Mouse (Mus musculus) c-Kit-negative CD71-positive TER-119-positive erythroid progenitor cells, embryonic 14.5 days (primary cell): ENCODE measurements around the gene Ppp1r3g.
A peak's percentile ranks its signal among the peaks of the same experiment; 100 is the strongest.

Source experiments
- DNase-seq: peaks from one replicate; pipeline ENCODE4 v3.0.0-alpha.2; 2013; ENCODE audit warnings: low read depth, low spot score

Ppp1r3g gene

DNA sequence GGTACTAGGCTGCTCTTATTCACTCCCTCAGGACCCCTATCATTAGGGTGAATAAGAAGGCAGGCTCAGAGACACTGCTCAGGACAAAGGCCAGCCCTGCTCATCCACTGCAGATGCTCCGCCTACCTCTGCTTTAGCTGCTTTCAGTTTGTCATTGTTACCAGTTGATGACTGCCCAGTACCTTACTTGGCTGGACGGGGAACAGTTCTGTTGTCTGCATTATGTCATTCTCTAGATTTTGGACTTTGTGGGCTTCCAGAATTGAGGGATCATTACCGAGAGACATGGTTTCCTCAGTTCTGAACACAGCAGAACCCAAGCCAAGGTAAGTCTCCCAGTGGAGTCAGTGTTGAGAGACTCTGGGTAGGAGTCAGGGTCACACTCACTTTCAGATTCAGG is 36.6 kb downstream of the Ppp1r3g start:
- no peak for DNase-seq

GRCm38 (mm10) chr13:35995696-35996426 is 37.2 kb downstream of the Ppp1r3g start:
- DNase-seq = no peak

GRCm38 (mm10) chr13:35997606-35998005 is 39.0 kb downstream of the Ppp1r3g start:
- no peak for DNase-seq

GRCm38 (mm10) chr13:36000798-36001197 is 42.2 kb downstream of the Ppp1r3g start:
- DNase-seq = no peak

DNA sequence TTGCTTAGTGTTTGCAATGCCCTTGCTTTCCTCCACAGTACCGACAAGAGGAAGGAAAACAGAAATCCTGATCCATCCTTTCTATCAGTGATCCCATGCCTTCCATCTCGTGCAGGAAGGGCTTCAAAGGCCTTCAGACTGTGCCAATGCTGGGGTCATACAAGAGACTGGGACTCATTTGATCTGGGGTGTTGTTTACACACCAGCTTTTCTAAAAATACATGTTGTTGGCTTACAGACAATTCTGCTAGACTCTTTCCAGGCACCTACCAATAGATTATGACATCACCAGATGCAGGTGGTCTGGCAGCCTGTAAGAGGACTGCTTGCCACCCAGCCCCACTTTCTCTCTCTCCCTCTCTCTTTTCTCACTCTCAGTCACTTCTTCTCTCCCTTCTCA is 51.3 kb downstream of the Ppp1r3g start:
- DNase-seq = no peak

- no peak for DNase-seq
Observed at GRCm38 (mm10) chr13:36015636-36016035, 57.0 kb downstream of the Ppp1r3g start.

DNA sequence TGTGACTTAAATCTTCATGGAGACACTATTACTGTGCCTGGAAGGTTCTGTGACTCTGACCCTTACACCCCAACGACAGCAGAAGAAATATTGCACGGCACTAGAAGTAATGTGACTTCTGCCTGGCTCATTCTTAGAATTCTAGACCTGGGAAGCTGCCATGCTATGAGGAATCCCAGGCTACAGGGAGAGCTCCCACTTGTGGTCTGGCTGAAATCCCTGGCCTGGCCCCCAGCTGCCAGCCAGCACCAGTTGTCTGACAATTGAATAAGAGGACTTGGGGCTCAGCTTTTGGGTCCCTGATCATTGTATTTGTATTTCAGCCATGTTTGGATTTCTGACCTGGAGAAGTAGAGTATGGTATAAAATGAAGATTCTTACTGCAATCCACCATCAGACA is 59.4 kb downstream of the Ppp1r3g start:
- DNase-seq = no peak

DNA sequence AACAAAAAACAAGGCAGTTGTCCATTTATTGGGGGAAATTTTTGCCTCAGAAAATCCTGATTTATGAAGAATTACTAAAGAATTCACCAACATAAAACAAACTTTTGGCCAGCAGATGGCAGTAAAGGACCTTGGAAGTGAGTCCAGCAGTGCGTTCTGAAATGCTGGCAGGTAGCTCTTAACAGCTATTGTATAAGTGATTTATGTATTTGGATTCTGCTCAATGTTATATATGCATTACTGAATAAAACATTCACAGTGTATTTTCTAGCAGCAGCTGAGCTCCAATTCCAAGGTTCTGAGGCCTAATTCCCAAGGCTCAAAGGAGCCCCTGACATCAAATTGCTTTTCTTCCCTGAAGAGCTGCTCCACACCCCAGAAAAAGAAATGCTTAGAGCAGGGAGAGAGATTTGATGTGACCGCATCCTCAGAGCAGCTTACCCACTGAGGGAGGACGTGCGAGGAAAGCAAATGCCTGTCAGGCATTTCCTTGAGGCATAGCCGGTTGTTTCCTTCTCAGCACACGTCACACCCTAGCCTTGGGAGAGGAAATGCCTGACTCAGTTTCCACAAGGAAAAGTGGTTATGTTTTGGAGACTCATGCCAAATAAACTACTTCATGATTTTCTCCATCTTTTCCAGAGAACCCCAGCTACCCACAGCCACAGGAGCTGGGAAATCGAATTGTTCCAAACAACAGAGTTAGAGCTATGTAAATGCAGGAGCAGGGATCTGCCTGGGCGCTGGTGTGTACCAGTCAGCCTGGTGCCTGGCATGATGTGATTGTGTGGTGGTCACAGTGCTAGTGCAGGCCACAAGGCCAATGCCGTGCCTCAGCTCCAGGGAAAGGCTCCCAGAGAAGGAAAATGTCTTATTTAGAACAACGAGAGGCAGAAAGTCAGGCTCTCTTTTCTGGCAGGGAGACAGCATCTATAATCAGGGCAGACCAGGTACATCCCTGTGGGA is 61.0 kb downstream of the Ppp1r3g start:
- peak; percentile 73 for DNase-seq
